Mouse (Mus musculus) testis, postnatal 14 days (tissue): Measurements from ENCODE around the gene E2f4.

Source experiments
- DNase-seq: peaks from one replicate; pipeline ENCODE4 v3.0.0; 2021; ENCODE audit warnings: low spot score

The E2f4 gene

DNA sequence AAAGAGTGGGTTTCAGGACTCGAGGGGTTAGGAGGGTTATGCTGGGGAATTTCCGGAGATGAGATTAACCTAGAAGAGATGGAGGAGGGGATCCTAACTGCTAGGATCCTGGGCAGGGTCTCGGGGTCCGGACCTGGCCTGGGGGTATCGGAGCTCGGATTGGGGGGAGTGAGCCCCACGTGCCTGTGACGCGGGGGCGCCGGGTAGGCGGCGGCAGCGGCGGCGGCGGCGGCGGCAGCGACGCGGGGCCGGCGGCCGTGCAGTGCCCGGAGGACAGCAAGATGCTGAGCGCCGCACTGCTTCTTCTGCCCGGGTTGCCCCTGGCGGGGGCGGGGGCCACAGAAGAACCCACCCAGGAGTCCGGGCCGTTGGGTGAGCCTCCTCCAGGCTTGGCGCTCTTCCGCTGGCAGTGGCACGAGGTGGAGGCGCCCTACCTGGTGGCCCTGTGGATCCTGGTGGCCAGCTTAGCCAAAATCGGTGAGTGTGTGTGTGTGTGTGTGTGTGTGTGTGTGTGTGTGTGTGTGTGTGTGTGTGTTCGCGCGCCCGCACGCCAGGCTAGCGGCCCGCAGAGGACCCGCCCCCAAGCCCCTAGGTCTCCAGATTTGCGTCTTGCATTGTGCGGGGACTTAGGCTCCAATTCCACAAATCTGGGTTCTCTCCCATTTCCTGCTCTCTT lies 51.8 kb downstream of the E2f4 start:
- DNase-seq = no peak

DNA sequence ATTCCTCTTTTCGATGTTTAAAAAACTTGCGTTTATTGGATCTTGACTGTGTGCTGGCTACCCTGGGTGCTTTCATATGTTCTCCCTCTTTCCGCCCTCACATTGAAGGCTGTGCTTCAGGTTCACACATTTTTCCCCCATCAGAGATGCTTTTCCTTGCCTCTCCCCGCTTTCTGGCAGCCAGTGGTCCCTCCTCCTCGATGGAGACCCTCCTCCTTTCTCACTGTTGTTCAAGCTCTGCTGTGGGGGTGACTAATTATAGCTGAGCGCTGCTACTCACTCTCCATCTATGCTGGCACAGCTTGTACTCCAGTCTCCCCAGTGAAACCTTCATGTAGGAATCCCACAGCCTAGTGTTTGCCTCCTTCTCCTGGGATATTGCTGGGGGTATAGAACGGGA lies 52.7 kb downstream of the E2f4 start:
- no peak for DNase-seq

DNA sequence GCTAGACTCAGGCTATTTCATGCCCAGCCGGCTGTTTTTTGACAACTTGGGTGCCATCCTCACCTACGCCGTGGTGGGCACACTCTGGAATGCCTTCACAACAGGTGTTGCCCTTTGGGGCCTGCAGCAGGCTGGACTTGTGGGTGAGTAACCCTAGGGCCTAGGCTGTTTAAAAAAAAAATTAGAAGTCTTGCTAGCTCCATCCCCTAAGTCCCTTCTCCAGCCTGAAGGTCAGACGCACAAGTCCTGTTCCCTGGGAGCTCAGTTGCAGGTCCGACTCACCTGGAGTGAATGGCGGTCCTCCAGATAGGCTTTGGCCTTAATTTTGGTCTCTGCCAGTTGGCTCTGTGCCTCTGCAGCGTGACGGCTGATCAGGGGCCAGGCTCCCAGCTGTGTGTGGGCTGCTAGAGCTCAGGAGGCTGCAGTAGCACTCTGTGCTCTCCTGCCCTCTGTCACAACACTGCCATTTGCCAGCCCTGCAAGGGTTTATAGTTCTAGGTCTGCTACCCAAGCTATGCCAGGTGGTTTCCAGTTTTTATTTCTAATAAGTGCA lies 56.2 kb downstream of the E2f4 start:
- DNase-seq = no peak

DNA sequence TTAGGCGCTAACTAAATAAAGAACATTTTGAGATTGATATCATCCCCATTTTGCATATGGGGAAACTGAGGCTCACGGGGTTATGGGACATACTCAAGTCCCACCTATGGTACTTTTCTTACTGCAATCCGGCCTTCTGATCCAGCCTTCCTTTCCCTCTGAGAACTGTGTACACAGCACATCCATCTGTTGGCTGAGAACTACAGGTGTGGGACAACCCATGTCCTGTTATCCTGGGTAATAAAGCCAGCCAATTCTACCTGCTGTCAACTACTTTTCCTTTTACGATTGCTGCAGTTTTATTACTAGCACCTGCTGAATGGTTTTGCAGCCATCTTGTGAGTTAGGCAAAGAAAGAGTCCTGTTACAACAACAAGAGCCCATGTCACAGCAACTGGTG lies 57.1 kb downstream of the E2f4 start:
- DNase-seq = no peak
